Mouse (Mus musculus): ENCODE data around the gene Olfr878.

The Olfr878 gene

DNA sequence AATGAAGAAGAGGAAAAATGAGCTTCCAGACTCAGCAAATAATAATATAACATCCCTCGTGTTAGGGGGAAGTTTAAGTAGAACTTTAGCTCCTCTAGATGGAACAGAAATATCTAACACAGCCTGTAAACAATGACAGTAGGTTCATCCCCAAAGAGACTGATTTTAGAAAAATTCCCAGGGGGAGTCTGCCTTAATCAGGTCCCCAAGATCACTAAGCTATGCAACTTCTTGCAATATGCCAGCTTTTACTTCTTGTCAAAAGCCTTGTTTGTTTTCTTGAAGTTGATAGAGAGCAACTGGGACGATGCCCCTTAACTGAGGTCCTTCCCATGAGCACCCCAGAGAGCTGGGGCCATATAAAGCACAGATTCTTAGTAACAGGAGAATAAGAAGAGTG, at the start of gene Olfr878:
Gene Olfr878 (plus strand): TSS at position 301 of the 400 bp plus-strand sequence.
- no peak for DNase-seq (ENCODE audit: low spot score in 2 of 2)

DNA sequence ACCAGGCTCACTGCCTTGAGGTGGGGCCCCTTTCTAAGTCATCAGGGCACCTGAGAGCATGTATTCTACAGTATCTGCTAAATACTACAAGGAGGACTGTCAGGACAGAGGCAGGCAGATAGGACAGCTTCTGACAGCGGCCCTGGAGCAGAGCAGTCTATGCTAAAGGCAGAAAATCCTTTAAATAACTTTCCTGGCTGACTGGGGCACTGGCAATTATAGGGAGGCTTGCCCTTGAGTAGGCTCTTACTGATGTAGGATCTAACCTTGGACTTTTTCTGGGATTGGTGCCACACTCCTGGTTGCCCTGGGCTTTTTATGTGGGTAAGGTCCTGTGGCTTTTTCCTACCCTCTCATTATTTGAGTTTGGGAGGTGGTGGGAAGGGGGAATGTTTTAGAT, 47.4 kb upstream of the Olfr878 start:
- DNase-seq (ENCODE audit: low spot score in 2 of 2) = no peak

DNA sequence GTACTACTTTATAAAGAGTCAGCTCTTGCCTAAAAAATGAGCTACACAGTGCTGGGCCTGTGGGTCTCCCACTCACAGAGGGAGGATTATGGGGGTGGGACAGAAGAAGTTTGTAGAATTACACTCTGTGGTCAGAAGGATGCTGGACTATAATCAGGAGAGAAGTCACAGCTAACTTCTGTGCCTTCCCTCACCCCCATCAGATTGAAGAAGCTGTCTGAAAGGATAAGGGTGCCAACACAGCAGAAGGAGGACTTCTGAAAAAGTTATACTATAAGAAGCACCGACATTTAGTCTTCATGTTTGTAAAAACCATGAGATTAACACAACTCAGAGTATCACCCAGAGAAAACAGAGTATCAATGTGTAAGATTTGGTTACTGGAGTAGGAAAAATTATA, 46.5 kb upstream of the Olfr878 start:
- DNase-seq (ENCODE audit: low spot score in 2 of 2) = no peak

DNA sequence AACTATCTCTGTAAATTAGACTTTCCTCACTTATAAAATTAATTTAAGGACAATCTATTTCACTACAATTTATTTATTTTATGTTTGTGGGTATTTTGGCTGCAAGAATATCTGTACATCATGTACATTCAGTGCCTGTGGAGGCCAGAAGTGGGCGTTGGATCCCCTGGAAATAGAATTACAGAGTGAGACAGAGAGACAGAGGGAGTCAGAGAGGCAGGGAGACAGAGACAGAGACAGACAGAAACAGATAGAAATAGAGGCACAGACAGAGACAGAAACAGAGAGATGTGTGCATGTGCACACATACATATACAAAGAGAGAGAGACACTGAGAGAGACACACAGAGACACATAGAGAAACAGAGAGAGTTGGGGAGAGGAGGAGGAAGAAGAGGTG, 46.1 kb upstream of the Olfr878 start:
- DNase-seq (ENCODE audit: low spot score in 2 of 2) = no peak

DNA sequence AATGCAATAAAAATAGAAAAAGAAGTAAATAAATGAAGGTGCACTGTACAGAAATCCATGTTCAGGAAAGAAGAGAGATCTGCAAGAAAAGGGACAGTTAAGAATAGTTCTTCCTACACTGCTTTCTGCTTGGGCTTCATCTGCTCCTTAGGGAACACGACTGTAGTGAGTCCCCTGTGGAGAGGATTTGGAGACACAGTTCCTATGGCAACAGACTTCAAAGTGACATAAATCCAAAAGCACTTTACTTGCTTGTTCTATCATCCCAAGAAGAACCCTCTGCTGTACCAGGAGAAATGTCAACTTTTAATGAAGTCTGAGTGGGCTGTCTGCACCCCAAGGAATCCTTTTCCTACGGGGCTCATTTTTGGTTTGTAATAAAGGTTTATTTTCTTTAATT, 26.7 kb upstream of the Olfr878 start:
- no peak for DNase-seq (ENCODE audit: low spot score in 2 of 2)

DNA sequence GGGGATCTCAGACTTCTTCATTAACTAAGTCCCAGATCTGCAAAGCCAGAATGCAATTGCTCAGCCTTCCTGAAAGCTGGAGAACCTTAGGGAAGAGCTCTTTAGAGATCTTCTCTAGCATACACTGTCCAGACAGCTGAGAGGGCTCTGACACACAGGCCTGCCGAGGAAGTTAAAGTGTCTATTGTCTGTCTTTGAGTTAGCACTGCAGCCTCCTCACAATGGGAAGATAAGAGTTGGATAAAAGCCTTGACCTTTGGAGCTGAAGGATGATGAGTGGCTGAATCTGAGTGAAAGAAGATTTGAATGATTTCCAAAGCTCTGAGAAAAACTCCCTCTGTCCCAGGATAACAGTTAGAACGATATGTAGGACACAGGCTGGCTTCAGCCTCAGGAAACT, 21.0 kb upstream of the Olfr878 start, which contains the start of gene Olfr145:
Gene Olfr145 (plus strand): TSS at position 64 of the 400 bp plus-strand sequence.
- no peak for DNase-seq (ENCODE audit: low spot score in 2 of 2)

DNA sequence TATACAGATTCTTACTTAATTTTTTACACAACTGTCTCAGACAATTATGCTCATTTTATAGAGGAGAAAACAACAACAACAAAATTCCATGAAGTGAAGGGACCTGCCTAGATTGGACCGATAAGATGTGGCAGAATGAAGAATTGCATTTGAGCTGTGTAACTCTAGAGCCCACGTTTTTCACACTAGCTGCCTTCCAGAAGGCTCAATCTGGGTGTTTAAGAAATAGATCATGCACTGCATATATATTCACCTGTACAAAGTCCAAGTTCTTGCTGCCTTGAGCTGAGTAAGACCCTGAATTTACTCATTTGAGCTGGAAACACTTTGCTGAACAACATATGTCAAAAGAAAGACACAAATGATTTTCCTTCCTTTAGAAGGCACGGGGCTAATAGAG, 12.1 kb upstream of the Olfr878 start:
- DNase-seq (ENCODE audit: low spot score in 2 of 2) = no peak

DNA sequence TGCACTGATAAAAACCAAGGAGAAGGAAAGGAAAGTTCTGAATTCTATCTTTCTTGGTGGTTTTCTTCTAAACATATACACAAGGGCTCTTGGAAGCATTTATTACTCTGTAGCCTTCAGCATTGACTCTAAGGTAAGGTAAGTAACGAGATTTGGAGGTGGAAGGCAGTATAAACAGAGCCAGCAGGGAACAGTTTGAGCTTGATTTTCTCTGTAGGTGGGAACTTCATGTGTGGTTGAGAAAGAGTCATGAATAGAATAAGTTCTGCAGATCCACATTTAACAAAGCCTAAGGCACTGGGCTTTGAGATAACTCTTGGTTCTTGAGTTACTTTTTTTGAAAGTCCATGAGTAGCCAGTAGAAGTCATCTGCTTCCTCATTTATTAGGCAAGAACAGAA, 378 bp downstream of the Olfr878 start:
- DNase-seq (ENCODE audit: low spot score in 2 of 2) = no peak

DNA sequence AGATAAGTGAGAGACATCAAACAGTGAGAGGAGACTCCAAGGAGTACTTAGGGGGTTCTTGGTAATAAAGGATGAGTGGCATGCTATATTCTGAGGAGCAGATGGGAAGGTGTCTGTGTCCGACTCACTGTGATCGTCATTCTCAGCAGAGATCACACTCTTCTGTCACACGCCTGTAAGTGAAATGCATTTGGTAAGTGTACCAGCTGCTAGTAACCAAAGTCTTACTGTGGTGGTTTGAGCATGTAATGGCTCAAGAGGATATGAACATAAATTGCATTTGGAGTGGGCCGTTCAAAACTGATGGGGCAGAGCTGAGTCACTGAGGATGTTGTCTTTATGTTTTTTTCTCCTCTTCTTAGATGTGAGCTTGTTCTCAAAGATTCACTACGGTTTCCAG, 6.6 kb downstream of the Olfr878 start:
- DNase-seq (ENCODE audit: low spot score in 2 of 2) = no peak

DNA sequence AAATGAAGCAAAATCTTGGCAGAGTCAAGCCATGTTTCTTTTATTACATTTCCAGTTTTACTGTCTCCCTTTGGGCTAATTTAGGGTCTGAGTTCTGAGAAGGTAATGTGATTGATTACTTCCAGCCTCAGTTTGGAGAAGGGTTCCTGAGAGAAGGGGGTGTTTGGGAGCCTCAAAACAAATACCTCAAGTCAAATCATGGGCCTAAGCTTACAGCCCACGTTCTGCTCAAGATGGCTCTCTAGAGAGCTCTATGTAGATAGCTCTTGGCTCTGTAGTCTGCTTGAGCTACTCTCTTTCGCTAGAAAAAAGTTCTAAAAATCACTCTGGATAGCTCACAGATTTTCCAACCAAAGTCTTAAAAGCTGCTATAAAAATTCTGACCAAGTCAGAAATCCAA, 7.8 kb downstream of the Olfr878 start:
- no peak for DNase-seq (ENCODE audit: low spot score in 2 of 2)

DNA sequence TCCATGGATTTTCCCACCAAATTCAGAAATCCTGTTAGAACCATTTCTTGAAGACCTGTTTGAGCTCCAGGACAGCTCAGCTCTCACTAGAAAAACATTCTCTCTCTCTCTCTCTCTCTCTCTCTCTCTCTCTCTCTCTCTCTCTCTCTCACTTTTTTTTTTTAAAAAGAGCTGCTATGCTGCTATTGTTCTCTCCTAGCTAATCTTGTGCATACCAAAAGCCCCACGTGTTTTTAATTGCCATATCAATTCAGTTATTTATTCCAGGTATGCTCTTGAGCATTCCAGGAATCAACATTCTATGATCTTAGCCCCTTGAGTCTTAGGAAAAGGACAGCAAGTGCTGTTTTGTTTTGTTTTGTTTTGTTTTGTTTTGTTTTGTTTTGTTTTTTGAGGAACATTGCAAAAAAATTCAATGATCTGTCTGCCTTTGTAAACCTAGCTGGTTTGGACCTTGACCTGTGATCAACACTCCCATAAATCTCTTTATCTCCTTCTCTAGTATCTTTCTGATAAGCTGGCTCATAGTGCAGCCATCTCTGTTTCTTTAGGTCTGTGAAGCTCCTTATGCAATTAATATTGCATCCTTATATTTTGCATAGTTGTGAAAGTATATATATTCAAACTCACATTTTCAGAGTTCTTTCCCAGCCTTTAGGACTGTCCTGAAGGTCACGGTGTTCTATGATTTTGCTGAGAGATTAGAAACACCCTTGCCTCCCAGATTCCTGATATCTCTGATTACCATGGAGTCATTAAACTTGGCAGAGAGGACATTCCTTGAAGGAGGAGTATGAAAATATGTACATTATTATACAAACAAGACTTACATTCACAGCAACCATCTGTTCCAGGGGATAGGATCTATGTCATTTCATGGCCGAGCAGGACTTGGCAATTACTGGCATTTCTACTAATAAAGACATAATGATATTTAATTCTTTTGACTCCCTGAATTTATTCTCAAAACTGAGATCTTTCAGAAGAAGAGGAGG, 8.7 kb downstream of the Olfr878 start:
- no peak for DNase-seq (ENCODE audit: low spot score in 2 of 2)

DNA sequence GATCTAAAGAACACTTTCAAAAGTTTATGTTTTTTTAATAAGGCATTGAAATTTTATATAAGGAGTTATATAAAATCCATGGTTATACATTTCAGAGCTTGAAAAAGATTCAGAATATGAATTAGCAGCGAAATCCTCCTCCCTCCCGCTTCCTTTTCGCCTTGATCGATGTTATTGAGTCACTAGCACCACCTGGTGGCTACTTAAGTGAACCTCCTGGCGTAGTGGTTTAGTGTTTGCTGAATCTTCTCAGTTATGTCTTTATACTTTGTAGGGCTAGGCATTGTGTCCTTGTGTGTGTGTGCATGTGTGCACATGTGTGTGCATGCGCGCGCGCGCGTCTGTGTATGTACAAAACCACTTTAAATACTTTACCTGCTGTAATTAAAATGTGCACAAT, 14.9 kb downstream of the Olfr878 start:
- DNase-seq (ENCODE audit: low spot score in 2 of 2) = peak in 1 of 2 experiments; percentile 1

DNA sequence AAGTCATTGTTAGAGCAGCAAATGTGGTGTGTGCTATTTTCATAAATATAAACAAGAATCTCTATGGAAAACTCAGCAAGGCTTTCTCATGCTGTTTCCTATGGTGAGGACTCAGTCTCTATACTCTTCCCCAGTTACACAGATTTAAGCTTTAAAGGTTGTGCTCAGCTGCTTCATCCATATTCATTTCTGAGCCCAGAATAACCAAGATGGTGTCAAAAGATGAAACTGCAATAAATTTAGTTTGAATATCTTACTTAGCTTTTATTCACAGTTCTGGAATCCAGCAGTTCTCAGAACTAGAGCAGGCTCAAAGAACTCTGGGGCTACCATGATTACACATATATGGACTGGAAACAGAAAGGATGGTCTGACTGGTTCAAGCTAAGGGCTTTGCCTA, 16.5 kb downstream of the Olfr878 start:
- DNase-seq (ENCODE audit: low spot score in 2 of 2) = no peak

DNA sequence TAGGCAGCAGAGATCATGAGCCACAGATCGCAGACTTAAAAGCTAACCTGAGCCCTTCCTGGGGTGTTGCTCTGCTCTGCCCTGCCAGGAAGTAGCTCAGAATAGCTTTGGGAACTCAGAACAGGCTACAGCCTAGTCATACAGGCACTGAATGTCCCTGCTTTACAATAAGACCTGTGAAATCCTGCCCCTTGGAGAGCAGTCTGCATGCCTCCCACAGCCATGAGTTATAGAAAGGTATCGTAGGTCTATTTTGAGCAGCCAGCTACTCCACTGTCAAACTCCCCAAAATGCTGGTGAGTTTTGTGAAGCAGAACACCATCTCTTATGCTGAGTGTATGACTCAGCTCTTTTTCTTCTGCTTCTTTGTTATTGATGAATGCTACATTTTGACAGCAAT, 23.5 kb downstream of the Olfr878 start:
- no peak for DNase-seq (ENCODE audit: low spot score in 2 of 2)
